Comparison of ENCODE assay signal across 19 mouse cellular contexts in the genomic region with DNA sequence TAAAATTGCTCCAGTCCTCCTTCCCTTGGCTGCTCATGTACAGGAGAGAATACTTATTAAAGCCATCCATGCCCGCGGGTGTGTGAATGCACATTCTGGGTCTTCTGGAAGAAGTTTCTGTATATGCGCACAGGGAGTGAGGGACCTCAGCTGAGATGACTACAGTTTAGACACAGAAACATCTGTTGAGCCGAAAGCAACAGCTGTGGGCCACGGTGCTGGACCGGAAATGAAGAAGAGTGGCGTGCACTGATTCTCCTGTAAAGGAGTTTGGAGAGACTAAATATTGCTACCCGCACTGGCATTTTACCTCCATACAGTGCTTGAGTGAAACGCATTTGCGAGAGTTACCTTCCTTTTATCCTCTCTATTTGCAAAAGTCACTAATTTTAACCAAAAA.
"Had no signal": no experiment of that assay in that cellular context is flagged by ENCODE, and none has a peak within 500 bp of the region (broad histone marks: within the 10 kb centered on the region; RNA-seq: fewer than 3 reads in every experiment).

No protein-coding gene starts in this region.

- H3K27ac ChIP-seq: midbrain, embryonic 10.5 days; midbrain, embryonic 12.5 days; neural tube, embryonic 13.5 days; neural tube, embryonic 15.5 days had no signal

- H3K4me1 ChIP-seq: midbrain, embryonic 10.5 days; midbrain, embryonic 12.5 days; neural tube, embryonic 13.5 days; neural tube, embryonic 15.5 days had no signal

- DNase-seq: lung, adult 18-20 months; lung, embryonic 14.5 days; lung, postnatal 10 days; lung, postnatal 4 days; midbrain, embryonic 14.5 days; retina, postnatal 1 day; right cerebral cortex, adult 18-20 months; right cerebral cortex, postnatal 25 days; right cerebral cortex, postnatal 4 days; spleen, adult 18-20 months; thymus, adult 18-20 months; thymus, postnatal 25 days; thymus, postnatal 4 days had no signal

- ATAC-seq: midbrain, embryonic 16.5 days had no signal

- H3K27me3 ChIP-seq: neural tube, embryonic 13.5 days; neural tube, embryonic 15.5 days had no signal

- H3K4me2 ChIP-seq: lung, embryonic 14.5 days; midbrain, embryonic 12.5 days; neural tube, embryonic 13.5 days; neural tube, embryonic 15.5 days had no signal

- H3K9ac ChIP-seq: lung, embryonic 14.5 days; midbrain, embryonic 12.5 days; neural tube, embryonic 13.5 days; neural tube, embryonic 15.5 days had no signal

- H3K4me3 ChIP-seq: midbrain, embryonic 10.5 days; midbrain, embryonic 12.5 days; myocyte; neural tube, embryonic 13.5 days; neural tube, embryonic 15.5 days had no signal

- H3K9me3 ChIP-seq: midbrain, embryonic 10.5 days; midbrain, embryonic 12.5 days; neural tube, embryonic 13.5 days; neural tube, embryonic 15.5 days had no signal

- H3K36me3 ChIP-seq: midbrain, embryonic 10.5 days; midbrain, embryonic 12.5 days; neural tube, embryonic 13.5 days; neural tube, embryonic 15.5 days had no signal
